Mouse (Mus musculus) embryonic facial prominence, embryonic 14.5 days (tissue): ENCODE measurements around the gene Fndc3b. TPM values are rescaled to one million over a fixed set of nuclear protein-coding genes. Genes with fewer than 3 reads are reported as not detected.

Experiments
- ATAC-seq: fragments of 200-750 bp; cut with Nextera tagmentation; 2 replicates; pipeline ENCODE4 v1.8.0; 2017; ENCODE audit warnings: low read depth, moderate number of reproducible peaks, moderate TSS enrichment
- DNase-seq: peaks from one replicate; pipeline ENCODE4 v3.0.0-alpha.2; 2015; ENCODE audit warnings: low spot score
- H3K27ac ChIP-seq: fragments of 300-500 bp; sonication (generic); replicated peaks from 2 replicates; pipeline ENCODE4 v1.5.1; 2014; ENCODE audit warnings: low read depth, mild to moderate bottlenecking, low read length, moderate library complexity
- H3K27me3 ChIP-seq: fragments of 300-500 bp; sonication (generic); replicated peaks from 2 replicates; pipeline ENCODE4 v1.6.1; 2014; ENCODE audit warnings: low read length; ENCODE audit not compliant: control insufficient read depth, insufficient read depth
- H3K36me3 ChIP-seq: fragments of 300-500 bp; sonication (generic); 2 replicates; pipeline ENCODE4 v1.6.1; 2014; ENCODE audit warnings: low read length, mixed read lengths; ENCODE audit not compliant: control insufficient read depth, insufficient read depth
- H3K4me1 ChIP-seq: fragments of 300-500 bp; sonication (generic); 2 replicates; pipeline ENCODE4 v1.6.1; 2014; ENCODE audit warnings: antibody characterized with exemption, low read length; ENCODE audit not compliant: control insufficient read depth, insufficient read depth
- H3K4me2 ChIP-seq: fragments of 300-500 bp; sonication (generic); 2 replicates; pipeline ENCODE4 v1.6.1; 2014; ENCODE audit warnings: low read depth, mild to moderate bottlenecking, low read length, moderate library complexity, mixed read lengths
- H3K4me3 ChIP-seq: fragments of 300-500 bp; sonication (generic); 2 replicates; pipeline ENCODE4 v1.5.1; 2014; ENCODE audit warnings: low read depth, mild to moderate bottlenecking, low read length
- H3K9ac ChIP-seq: fragments of 300-500 bp; sonication (generic); 2 replicates; pipeline ENCODE4 v1.6.1; 2014; ENCODE audit warnings: low read depth, mild to moderate bottlenecking, low read length, moderate library complexity, mixed read lengths
- H3K9me3 ChIP-seq: fragments of 300-500 bp; sonication (generic); 2 replicates; pipeline ENCODE4 v1.6.1; 2016; ENCODE audit warnings: low read length; ENCODE audit not compliant: control insufficient read depth
- WGBS: fragments of 180-500 bp; shearing (Covaris S2); extraction: QIAGEN DNeasy Blood & Tissue Kit; methylation state at CpG from one replicate; pipeline ENCODE4 v1.1.7; 2014; 5-methylcytosine and 5-hydroxymethylcytosine counted together
- polyA plus RNA-seq: library from polyadenylated mRNA; unstranded; fragments of >200 nt; fragmentation: Nextera tagmentation; extraction: Ambion mirVana; gene quantifications from 2 replicates; pipeline ENCODE4 v1.2.1, GENCODE M21; 2014

Gene Fndc3b
- polyA plus RNA-seq, 1 experiment from 2014 or later, result 44.3 TPM

- 71% methylated on average over 5 of the region's 5 CpGs for WGBS
- no peak for ATAC-seq
Measured at GRCm38 (mm10) chr3:27718829-27719365, 7.8 kb upstream of the Fndc3b start.

GRCm38 (mm10) chr3:27713971-27714370 is 2.9 kb upstream of the Fndc3b start:
- WGBS, result 51% methylated on average over 4 of the region's 4 CpGs
- DNase-seq, result no peak

More at GRCm38 (mm10) chr3:27718829-27719365, 7.8 kb upstream of the Fndc3b start:
- no peak overlapping the region for H3K9ac ChIP-seq
- DNase-seq, result no peak
- no peaks in the 10 kb centered on the region for H3K36me3 ChIP-seq
- no peak overlapping the region for H3K4me2 ChIP-seq
- no peaks in the 10 kb centered on the region for H3K9me3 ChIP-seq
- no peak overlapping the region for H3K27ac ChIP-seq
- H3K27me3 ChIP-seq, result no peaks in the 10 kb centered on the region
- no peaks in the 10 kb centered on the region for H3K4me1 ChIP-seq
- no peak overlapping the region for H3K4me3 ChIP-seq

GRCm38 (mm10) chr3:27712421-27712820 is 1.3 kb upstream of the Fndc3b start:
- Histone ChIP-seq H3K4me2 (no peak overlapping the region), H3K27ac (no peak overlapping the region), H3K9me3 (no peaks in the 10 kb centered on the region), H3K4me1 (peaks cover 10% of the 10 kb centered on the region), H3K36me3 (no peaks in the 10 kb centered on the region), H3K27me3 (no peaks in the 10 kb centered on the region), H3K9ac (no peak overlapping the region), H3K4me3 (no peak overlapping the region)
- no peak for DNase-seq
- 54% methylated on average over 6 of the region's 6 CpGs for WGBS
- no peak for ATAC-seq

More at GRCm38 (mm10) chr3:27713971-27714370, 2.9 kb upstream of the Fndc3b start:
- no peak for ATAC-seq
- no peak overlapping the region for H3K9ac ChIP-seq
- H3K27ac ChIP-seq, result no peak overlapping the region
- no peak overlapping the region for H3K4me3 ChIP-seq
- no peaks in the 10 kb centered on the region for H3K27me3 ChIP-seq
- H3K4me1 ChIP-seq, result no peaks in the 10 kb centered on the region; the same call in 1 of the 2 replicates
- no peaks in the 10 kb centered on the region for H3K36me3 ChIP-seq
- H3K9me3 ChIP-seq, result no peaks in the 10 kb centered on the region
- H3K4me2 ChIP-seq, result no peak overlapping the region

GRCm38 (mm10) chr3:27709906-27710647 is 1.0 kb downstream of the Fndc3b start:
- under 1% methylated on average over 11 of the region's 86 CpGs for WGBS
- peak; percentile 38 for DNase-seq
- H3K9me3 ChIP-seq, result no peaks in the 10 kb centered on the region
- peak overlapping the region; percentile 95 for H3K9ac ChIP-seq
- peak; percentile 56 for ATAC-seq
- H3K27me3 ChIP-seq, result no peaks in the 10 kb centered on the region
- H3K4me3 ChIP-seq, result peak overlapping the region; percentile 73
- peak overlapping the region; percentile 88 for H3K4me2 ChIP-seq
- H3K27ac ChIP-seq, result peak overlapping the region; percentile 96
- peaks cover 23% of the 10 kb centered on the region for H3K4me1 ChIP-seq
- H3K36me3 ChIP-seq, result no peaks in the 10 kb centered on the region

- peak overlapping the region; percentile 73 for H3K4me3 ChIP-seq
- H3K27ac ChIP-seq, result peak overlapping the region; percentile 96
- H3K9ac ChIP-seq, result peak overlapping the region; percentile 95
- ATAC-seq, result no peak
- H3K27me3 ChIP-seq, result no peaks in the 10 kb centered on the region
- H3K4me1 ChIP-seq, result peaks cover 23% of the 10 kb centered on the region
- no peaks in the 10 kb centered on the region for H3K36me3 ChIP-seq
- under 1% methylated on average over 22 of the region's 22 CpGs for WGBS
- H3K9me3 ChIP-seq, result no peaks in the 10 kb centered on the region
- peak; percentile 71 for DNase-seq
- H3K4me2 ChIP-seq, result peak overlapping the region; percentile 88
Measured at GRCm38 (mm10) chr3:27709096-27709905, 1.8 kb downstream of the Fndc3b start.

- ATAC-seq (no peak), DNase-seq (no peak)
- no peaks in the 10 kb centered on the region for H3K27me3 ChIP-seq
- H3K4me1 ChIP-seq, result peaks cover 23% of the 10 kb centered on the region
- peak overlapping the region; percentile 95 for H3K9ac ChIP-seq
- peak overlapping the region; percentile 88 for H3K4me2 ChIP-seq
- 19% methylated on average over 5 of the region's 5 CpGs for WGBS
- H3K4me3 ChIP-seq, result peak overlapping the region; percentile 73
- H3K9me3 ChIP-seq, result no peaks in the 10 kb centered on the region
- H3K27ac ChIP-seq, result peak overlapping the region; percentile 96
- H3K36me3 ChIP-seq, result no peaks in the 10 kb centered on the region
Measured at GRCm38 (mm10) chr3:27708581-27708980, 2.5 kb downstream of the Fndc3b start.

- Histone ChIP-seq H3K4me3 (no peak overlapping the region), H3K4me1 (peaks cover 23% of the 10 kb centered on the region), H3K27ac (no peak overlapping the region), H3K9me3 (no peaks in the 10 kb centered on the region), H3K9ac (no peak overlapping the region), H3K4me2 (no peak overlapping the region), H3K27me3 (no peaks in the 10 kb centered on the region), H3K36me3 (no peaks in the 10 kb centered on the region)
- 59% methylated on average over 6 of the region's 6 CpGs for WGBS
- DNase-seq (no peak), ATAC-seq (no peak)
Measured at GRCm38 (mm10) chr3:27705761-27706160, 5.3 kb downstream of the Fndc3b start.

GRCm38 (mm10) chr3:27705056-27705455 is 6.1 kb downstream of the Fndc3b start:
- Histone ChIP-seq H3K4me2 (no peak overlapping the region), H3K9ac (no peak overlapping the region), H3K4me3 (no peak overlapping the region), H3K36me3 (no peaks in the 10 kb centered on the region), H3K9me3 (no peaks in the 10 kb centered on the region), H3K27me3 (no peaks in the 10 kb centered on the region), H3K4me1 (peaks cover 23% of the 10 kb centered on the region), H3K27ac (no peak overlapping the region)
- 72% methylated on average over 4 of the region's 4 CpGs for WGBS
- DNase-seq (no peak), ATAC-seq (no peak; the same call in 1 of the 2 replicates)
